Mouse (Mus musculus): ENCODE results near the gene Faap100.

GRCm38 (mm10) chr11:120395661-120396060 is 17.1 kb upstream of the Faap100 start:
- TF ChIP-seq CTCF (IDR thresholded peaks at IDR 0.05; ENCODE audit: extremely low read depth, insufficient read length, insufficient replicate concordance, low read depth, low read length): no peak
- TF ChIP-seq POLR2A (IDR thresholded peaks at IDR 0.05; ENCODE audit: low read depth, low read length): no peak

Measured in small intestine, adult 2 months (tissue).